Mouse (Mus musculus) liver, embryonic 14.5 days (tissue): ENCODE measurements around the gene Sord. TPM values are rescaled to one million over a fixed set of nuclear protein-coding genes. Genes with fewer than 3 reads are reported as not detected.

Source experiments
- ATAC-seq: fragments of 200-750 bp; cut with Nextera tagmentation; 2 replicates; pipeline ENCODE4 v1.8.0; 2017; ENCODE audit warnings: moderate number of reproducible peaks, mild to moderate bottlenecking, moderate library complexity; ENCODE audit not compliant: insufficient read depth
- DNase-seq, 3 experiments: peaks; one replicate each; pipeline ENCODE4 v3.0.0-alpha.2; 2012 to 2013; ENCODE audit warnings: low read depth in 3 of 3, low spot score in 3 of 3
- H3K27ac ChIP-seq: fragments of 300-500 bp; sonication (generic); 2 replicates; pipeline ENCODE4 v1.5.1; 2014; ENCODE audit warnings: moderate library complexity, mild to moderate bottlenecking, control low read depth, inconsistent platforms
- H3K27me3 ChIP-seq: fragments of 300-500 bp; sonication (generic); 2 replicates; pipeline ENCODE4 v1.6.1; 2014; ENCODE audit warnings: mild to moderate bottlenecking, low read length, moderate library complexity; ENCODE audit not compliant: control insufficient read depth, insufficient read depth
- H3K36me3 ChIP-seq: fragments of 300-500 bp; sonication (generic); replicated peaks from 2 replicates; pipeline ENCODE4 v1.6.1; 2014; ENCODE audit warnings: low read depth; ENCODE audit not compliant: control insufficient read depth, insufficient read depth
- H3K4me1 ChIP-seq, 2 experiments: fragments of 200-500 bp in 1 of 2; fragments of 300-500 bp in 1 of 2; sonication (generic) in 1 of 2; replicated peaks; 2 replicates each; pipeline ENCODE4 v1.6.1; 2012 to 2014; ENCODE audit warnings: antibody characterized with exemption in 1 of 2, inconsistent platforms in 1 of 2, low read length in 1 of 2; ENCODE audit not compliant: control insufficient read depth in 2 of 2, insufficient read depth in 2 of 2
- H3K4me2 ChIP-seq: fragments of 300-500 bp; sonication (generic); 2 replicates; pipeline ENCODE4 v1.6.1; 2014; ENCODE audit warnings: low read depth, mild to moderate bottlenecking, control low read depth, moderate library complexity
- H3K4me3 ChIP-seq, 2 experiments: fragments of 200-500 bp in 1 of 2; fragments of 300-500 bp in 1 of 2; sonication (generic) in 1 of 2; 2 replicates each; pipeline ENCODE4 v1.5.1; 2012 to 2014; ENCODE audit warnings: low read depth in 2 of 2, low read length in 2 of 2, mild to moderate bottlenecking in 2 of 2, control low read depth in 1 of 2, inconsistent platforms in 1 of 2, moderate library complexity in 1 of 2; ENCODE audit not compliant: insufficient read depth in 1 of 2
- H3K9ac ChIP-seq: fragments of 300-500 bp; sonication (generic); replicated peaks from 2 replicates; pipeline ENCODE4 v1.6.1; 2014; ENCODE audit warnings: mild to moderate bottlenecking, control low read depth, moderate library complexity
- H3K9me3 ChIP-seq: fragments of 300-500 bp; sonication (generic); 2 replicates; pipeline ENCODE4 v1.6.1; 2016; ENCODE audit warnings: low read length, mixed read lengths; ENCODE audit not compliant: control insufficient read depth
- CTCF ChIP-seq: IDR thresholded peaks from 2 replicates; pipeline ENCODE4 v1.5.1; 2016; ENCODE audit warnings: antibody characterized with exemption, low read depth, control low read depth
- EP300 ChIP-seq: IDR thresholded peaks from 2 replicates; pipeline ENCODE4 v1.6.1; 2016; ENCODE audit warnings: antibody characterized with exemption, low read depth
- WGBS: fragments of 180-500 bp; shearing (Covaris S2); extraction: QIAGEN DNeasy Blood & Tissue Kit; methylation state at CpG from one replicate; pipeline ENCODE4 v1.1.7; 2014; ENCODE audit not compliant: insufficient replicate concordance; 5-methylcytosine and 5-hydroxymethylcytosine counted together
- polyA plus RNA-seq, 2 experiments: library from polyadenylated mRNA; depleted of rRNA in 1 of 2; stranded (reverse) in 1 of 2; unstranded in 1 of 2; fragments of >200 nt; fragmentation: Nextera tagmentation in 1 of 2; extraction: Ambion mirVana in 1 of 2; gene quantifications; 2 replicates each; pipeline versions ENCODE4 v1.2.1 to v1.2.3; 2012 to 2014

The Sord gene
- polyA plus RNA-seq, 2 experiments: 68.4 to 146 TPM

- TF ChIP-seq EP300 (no peak), CTCF (no peak)
- 75% methylated on average over 7 of the region's 7 CpGs for WGBS
- peaks cover 0 to 2% of the 10 kb centered on the region in 2 experiments; a peak in 2 of 4 replicates for H3K4me1 ChIP-seq
- H3K27ac ChIP-seq: no peak overlapping the region
- H3K4me2 ChIP-seq: no peak overlapping the region
- no peak overlapping the region for H3K9ac ChIP-seq
- no peaks in the 10 kb centered on the region for H3K27me3 ChIP-seq
- peaks cover 4% of the 10 kb centered on the region; the same call in 1 of the 2 replicates for H3K36me3 ChIP-seq
- no peak overlapping the region for H3K4me3 ChIP-seq
- ATAC-seq (peak; percentile 35; the same call in 1 of the 2 replicates), DNase-seq (no peak)
- H3K9me3 ChIP-seq: no peaks in the 10 kb centered on the region
These were observed 32.1 kb downstream of the Sord start for GRCm38 (mm10) chr2:122266407-122267193.

- Histone ChIP-seq H3K4me3 (no peak overlapping the region), H3K27me3 (no peaks in the 10 kb centered on the region), H3K36me3 (no peaks in the 10 kb centered on the region), H3K27ac (no peak overlapping the region), H3K9ac (no peak overlapping the region), H3K4me1 (no peaks in the 10 kb centered on the region), H3K4me2 (no peak overlapping the region), H3K9me3 (no peaks in the 10 kb centered on the region)
- TF ChIP-seq EP300 (no peak), CTCF (no peak)
- DNase-seq (no peak), ATAC-seq (no peak)
- 62% methylated on average over 3 of the region's 3 CpGs for WGBS
These were observed 44.2 kb downstream of the Sord start for GRCm38 (mm10) chr2:122278769-122279168.

- H3K4me3 ChIP-seq: no peak overlapping the region
- no peaks in the 10 kb centered on the region for H3K36me3 ChIP-seq
- 59% methylated on average over 9 of the region's 9 CpGs for WGBS
- TF ChIP-seq EP300: no peak
- no peak for TF ChIP-seq CTCF
- no peaks in the 10 kb centered on the region for H3K27me3 ChIP-seq
- DNase-seq: no peak
- ATAC-seq: no peak
- H3K4me2 ChIP-seq: no peak overlapping the region
- H3K9ac ChIP-seq: no peak overlapping the region
- H3K4me1 ChIP-seq: no peaks in the 10 kb centered on the region
- no peak overlapping the region for H3K27ac ChIP-seq
- no peaks in the 10 kb centered on the region for H3K9me3 ChIP-seq
These were observed 49.5 kb downstream of the Sord start for GRCm38 (mm10) chr2:122284091-122284490.

GRCm38 (mm10) chr2:122286137-122286536, 51.6 kb downstream of the Sord start:
- no peaks in the 10 kb centered on the region for H3K4me1 ChIP-seq
- WGBS: 53% methylated on average over 7 of the region's 7 CpGs
- ATAC-seq (no peak), DNase-seq (no peak)
- no peaks in the 10 kb centered on the region for H3K27me3 ChIP-seq
- H3K4me2 ChIP-seq: no peak overlapping the region
- H3K36me3 ChIP-seq: no peaks in the 10 kb centered on the region
- no peak overlapping the region for H3K4me3 ChIP-seq
- H3K9ac ChIP-seq: no peak overlapping the region
- no peaks in the 10 kb centered on the region for H3K9me3 ChIP-seq
- no peak for TF ChIP-seq EP300
- no peak overlapping the region for H3K27ac ChIP-seq

GRCm38 (mm10) chr2:122294916-122295315, 60.4 kb downstream of the Sord start:
- Histone ChIP-seq H3K4me1 (0 out of 4 replicates have a peak, but pooled peaks cover 0 to 2% of the 10 kb centered on the region in 2 experiments), H3K27me3 (peaks cover 55% of the 10 kb centered on the region), H3K36me3 (no peaks in the 10 kb centered on the region), H3K9me3 (no peaks in the 10 kb centered on the region), H3K9ac (no peak overlapping the region), H3K4me3 (no peak overlapping the region), H3K4me2 (no peak overlapping the region), H3K27ac (no peak overlapping the region)
- WGBS: 7% methylated on average over 7 of the region's 7 CpGs
- TF ChIP-seq EP300 (no peak), CTCF (no peak)
- ATAC-seq: no peak
- no peak for DNase-seq
